ENCODE assay signal across 14 mouse cellular contexts in the genomic region with DNA sequence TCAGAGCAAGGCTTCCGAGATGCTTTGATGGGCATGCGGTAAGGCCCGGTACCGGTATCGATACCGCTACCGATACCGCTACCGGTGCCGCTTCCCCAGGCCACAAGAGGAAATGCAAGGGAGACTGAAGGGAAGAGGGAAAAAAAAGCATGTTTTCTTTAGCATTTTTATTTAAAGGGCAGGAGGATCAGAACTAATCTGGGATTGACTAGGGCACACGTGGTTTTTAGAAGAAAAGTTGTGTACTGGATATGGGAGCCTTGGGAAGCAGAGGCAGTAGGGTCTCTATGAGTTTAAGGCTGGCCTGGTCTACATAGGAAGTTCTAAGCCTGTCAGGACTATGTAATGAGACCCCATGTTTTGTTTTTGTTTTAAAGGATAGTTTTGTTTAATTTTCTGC.
A peak's percentile ranks its signal among the peaks of the same experiment; 100 is the strongest.
DNase-seq lines count a peak whose midpoint lies in the region; ATAC-seq and TF ChIP-seq lines count a peak whose summit lies in the region.
"Had no signal": no experiment of that assay in that cellular context is flagged by ENCODE, and none has a peak within 500 bp of the region (broad histone marks: within the 10 kb centered on the region; RNA-seq: fewer than 3 reads in every experiment).

No protein-coding gene starts in this region.

- DNase-seq in heart, postnatal 10 days, result no peak
- DNase-seq in forebrain, postnatal 0 days, result no peak
- no peak for DNase-seq in midbrain, postnatal 0 days (ENCODE audit: low spot score)
- DNase-seq in cerebellum, adult 2 months, result no peak
- no peak for DNase-seq in thymus, postnatal 0 days (ENCODE audit: low spot score)
- DNase-seq in spleen, adult 18-20 months, result no peak
- DNase-seq: cerebellum, adult 9-10 months; kidney, postnatal 25 days had no signal

- H3K27me3 ChIP-seq in heart, embryonic 11.5 days (ENCODE audit: control insufficient read depth, insufficient read depth, low read length), result no peaks in the 10 kb centered on the region
- no peaks in the 10 kb centered on the region for H3K27me3 ChIP-seq in forebrain, postnatal 0 days (ENCODE audit: insufficient read depth, low read length)
- H3K27me3 ChIP-seq in liver, embryonic 12.5 days (replicated peaks), result peaks cover 16% of the 10 kb centered on the region
- H3K27me3 ChIP-seq in midbrain, postnatal 0 days (ENCODE audit: insufficient read depth, low read length), result no peaks in the 10 kb centered on the region
- H3K27me3 ChIP-seq in cerebellum, adult 2 months (ENCODE audit: control insufficient read depth, insufficient read depth, low read length), result no peaks in the 10 kb centered on the region
- H3K27me3 ChIP-seq: embryonic facial prominence, embryonic 15.5 days; lung, embryonic 15.5 days had no signal

- no peaks in the 10 kb centered on the region for H3K9me3 ChIP-seq in heart, embryonic 11.5 days (replicated peaks; ENCODE audit: control insufficient read depth, low read length)
- H3K9me3 ChIP-seq in forebrain, postnatal 0 days (ENCODE audit: low read length), result no peaks in the 10 kb centered on the region
- H3K9me3 ChIP-seq in liver, embryonic 12.5 days (replicated peaks), result no peaks in the 10 kb centered on the region
- H3K9me3 ChIP-seq in midbrain, postnatal 0 days (ENCODE audit: low read length), result no peaks in the 10 kb centered on the region
- H3K9me3 ChIP-seq: embryonic facial prominence, embryonic 15.5 days; lung, embryonic 15.5 days had no signal

- no peaks in the 10 kb centered on the region for H3K4me1 ChIP-seq in heart, embryonic 11.5 days (ENCODE audit: control insufficient read depth, insufficient read depth, low read length)
- peaks cover 3% of the 10 kb centered on the region; the same call in 1 of the 2 replicates for H3K4me1 ChIP-seq in forebrain, postnatal 0 days (ENCODE audit: insufficient read depth)
- H3K4me1 ChIP-seq in liver, embryonic 12.5 days, result no peaks in the 10 kb centered on the region
- 0 out of 2 replicates have a peak, but pooled peaks cover 4% of the 10 kb centered on the region for H3K4me1 ChIP-seq in midbrain, postnatal 0 days (ENCODE audit: insufficient read depth, low read length)
- H3K4me1 ChIP-seq in cerebellum, adult 2 months (ENCODE audit: control insufficient read depth, insufficient read depth, low read length), result no peaks in the 10 kb centered on the region
- H3K4me1 ChIP-seq: embryonic facial prominence, embryonic 15.5 days; lung, embryonic 15.5 days had no signal

- WGBS in heart, embryonic 11.5 days (ENCODE audit: insufficient replicate concordance), result 52% methylated on average over 11 of the region's 11 CpGs
- 18% methylated on average over 11 of the region's 11 CpGs for WGBS in forebrain, postnatal 0 days
- 52% methylated on average over 11 of the region's 11 CpGs for WGBS in liver, embryonic 12.5 days (ENCODE audit: insufficient replicate concordance)
- 17% methylated on average over 11 of the region's 11 CpGs for WGBS in midbrain, postnatal 0 days
- 53% methylated on average over 11 of the region's 11 CpGs for WGBS in cerebellum, adult 2 months

- intact Hi-C loops in heart, postnatal 10 days (cut with DNase I), result no loop called here

- H3K27ac ChIP-seq in heart, embryonic 11.5 days (ENCODE audit: low read depth, low read length), result no peak overlapping the region
- H3K27ac ChIP-seq in forebrain, postnatal 0 days (ENCODE audit: low read depth, low read length), result no peak overlapping the region
- H3K27ac ChIP-seq in liver, embryonic 12.5 days, result no peak overlapping the region
- H3K27ac ChIP-seq in midbrain, postnatal 0 days (ENCODE audit: low read depth, low read length), result no peak overlapping the region
- no peak overlapping the region for H3K27ac ChIP-seq in cerebellum, adult 2 months (ENCODE audit: insufficient read depth, low read length)
- H3K27ac ChIP-seq: embryonic facial prominence, embryonic 15.5 days; left cerebral cortex, adult 2 months; lung, embryonic 15.5 days had no signal

- no peak overlapping the region for H3K4me3 ChIP-seq in heart, embryonic 11.5 days (ENCODE audit: low read depth, low read length)
- no peak overlapping the region for H3K4me3 ChIP-seq in forebrain, postnatal 0 days (ENCODE audit: low read depth, low read length)
- no peak overlapping the region for H3K4me3 ChIP-seq in liver, embryonic 12.5 days
- H3K4me3 ChIP-seq in midbrain, postnatal 0 days (ENCODE audit: low read depth, low read length), result 0 out of 2 replicates have a peak overlapping the region, but pooled peaks have one; percentile 3
- no peak overlapping the region for H3K4me3 ChIP-seq in cerebellum, adult 2 months (replicated peaks; ENCODE audit: insufficient read depth, low read depth, low read length)
- H3K4me3 ChIP-seq: embryonic facial prominence, embryonic 15.5 days; left cerebral cortex, adult 2 months; lung, embryonic 15.5 days had no signal

- no peaks in the 10 kb centered on the region for H3K36me3 ChIP-seq in heart, embryonic 11.5 days (ENCODE audit: control insufficient read depth, insufficient read depth, low read length)
- no peaks in the 10 kb centered on the region for H3K36me3 ChIP-seq in forebrain, postnatal 0 days (ENCODE audit: insufficient read depth)
- H3K36me3 ChIP-seq in liver, embryonic 12.5 days, result no peaks in the 10 kb centered on the region
- H3K36me3 ChIP-seq in midbrain, postnatal 0 days (ENCODE audit: insufficient read depth, low read length), result no peaks in the 10 kb centered on the region
- H3K36me3 ChIP-seq: embryonic facial prominence, embryonic 15.5 days; lung, embryonic 15.5 days had no signal

- ATAC-seq in heart, embryonic 11.5 days (replicated peaks; ENCODE audit: insufficient number of reproducible peaks, low FRiP score, low TSS enrichment), result no peak
- no peak for ATAC-seq in forebrain, postnatal 0 days
- ATAC-seq in liver, embryonic 12.5 days, result no peak
- ATAC-seq in midbrain, postnatal 0 days (ENCODE audit: low FRiP score), result no peak
- ATAC-seq: inflammation-experienced regulatory T-cells, adult 6 months had no signal

- no peak for TF ChIP-seq CTCF in forebrain, postnatal 0 days (IDR thresholded peaks at IDR 0.05; ENCODE audit: low read depth)
- no peak for TF ChIP-seq CTCF in midbrain, postnatal 0 days (IDR thresholded peaks at IDR 0.05)
- no peak for TF ChIP-seq CTCF in cerebellum, adult 2 months (IDR thresholded peaks at IDR 0.05; ENCODE audit: borderline replicate concordance, insufficient read depth, low read depth, low read length)

- no peak overlapping the region for H3K9ac ChIP-seq in heart, embryonic 11.5 days (ENCODE audit: low read depth, low read length)
- H3K9ac ChIP-seq in forebrain, postnatal 0 days, result no peak overlapping the region
- no peak overlapping the region for H3K9ac ChIP-seq in liver, embryonic 12.5 days
- H3K9ac ChIP-seq in midbrain, postnatal 0 days (replicated peaks; ENCODE audit: low read length, poor library complexity, severe bottlenecking), result no peak overlapping the region
- H3K9ac ChIP-seq: embryonic facial prominence, embryonic 15.5 days; lung, embryonic 15.5 days had no signal

- H3K4me2 ChIP-seq in heart, embryonic 11.5 days, result peak overlapping the region; percentile 27; the same call in 1 of the 2 replicates
- H3K4me2 ChIP-seq in forebrain, postnatal 0 days (ENCODE audit: low read depth), result 0 out of 2 replicates have a peak overlapping the region, but pooled peaks have one; percentile 0
- H3K4me2 ChIP-seq in liver, embryonic 12.5 days, result 0 out of 2 replicates have a peak overlapping the region, but pooled peaks have one; percentile 12
- H3K4me2 ChIP-seq in midbrain, postnatal 0 days (ENCODE audit: low read depth, low read length, poor library complexity, severe bottlenecking), result peak overlapping the region; percentile 13; the same call in 1 of the 2 replicates
- H3K4me2 ChIP-seq: embryonic facial prominence, embryonic 15.5 days; lung, embryonic 15.5 days had no signal

- no peak for TF ChIP-seq POLR2A in cerebellum, adult 2 months (IDR thresholded peaks at IDR 0.05; ENCODE audit: borderline replicate concordance, insufficient read depth, low read length)
